Mouse (Mus musculus) testis, adult 2 months (tissue): ENCODE measurements around the gene Cisd1.
"Not testable (repeated sequence)": the region's sequence is repeated elsewhere in the genome, so short reads cannot be mapped to it uniquely, and the experiment has no call there.

Experiments
- CTCF ChIP-seq: fragments of 200-500 bp; IDR thresholded peaks from 2 replicates; pipeline ENCODE4 v1.5.1; 2012; ENCODE audit warnings: low read depth, mild to moderate bottlenecking, inconsistent platforms, low read length, moderate library complexity; ENCODE audit not compliant: control insufficient read depth, insufficient read depth, insufficient replicate concordance
- POLR2A ChIP-seq: fragments of 200-500 bp; IDR thresholded peaks from 2 replicates; pipeline ENCODE4 v1.6.1; 2012; ENCODE audit warnings: low read depth, mild to moderate bottlenecking, inconsistent platforms, low read length, moderate library complexity; ENCODE audit not compliant: control insufficient read depth

DNA sequence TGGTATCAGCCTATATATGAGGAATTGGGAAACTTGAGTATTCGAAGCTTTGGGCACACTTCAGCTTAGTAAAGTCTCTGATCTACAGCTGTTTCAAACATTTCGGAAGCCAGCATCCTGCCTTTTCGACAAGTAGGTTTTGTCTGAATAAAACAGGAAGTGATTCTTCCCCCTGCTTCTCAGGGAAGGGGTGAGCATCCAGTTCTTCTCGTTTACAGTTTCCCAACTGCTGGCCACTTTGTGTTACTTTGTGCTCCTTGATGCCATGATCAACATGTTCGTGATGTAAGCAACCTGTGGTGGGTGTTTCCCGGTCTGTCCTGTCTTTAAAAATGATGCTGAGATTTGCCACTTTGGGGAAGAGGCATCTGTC, 38.8 kb upstream of the Cisd1 start:
- TF ChIP-seq POLR2A, CTCF: not testable (repeated sequence)
